Comparison of ENCODE assay signal across 19 mouse cellular contexts in genomic region chr3:30486422-30486821, GRCm38 (mm10).
"Had no signal": no experiment of that assay in that cellular context is flagged by ENCODE, and none has a peak within 500 bp of the region (broad histone marks: within the 10 kb centered on the region; RNA-seq: fewer than 3 reads in every experiment).

No protein-coding gene starts in this region.

- H3K9ac ChIP-seq: lung, embryonic 14.5 days; midbrain, embryonic 12.5 days; neural tube, embryonic 13.5 days; neural tube, embryonic 15.5 days had no signal

- H3K27me3 ChIP-seq: midbrain, embryonic 12.5 days; neural tube, embryonic 13.5 days; neural tube, embryonic 15.5 days had no signal

- H3K9me3 ChIP-seq: midbrain, embryonic 10.5 days; midbrain, embryonic 12.5 days; neural tube, embryonic 13.5 days; neural tube, embryonic 15.5 days had no signal

- H3K4me1 ChIP-seq: neural tube, embryonic 13.5 days; neural tube, embryonic 15.5 days had no signal

- DNase-seq: lung, adult 18-20 months; lung, embryonic 14.5 days; lung, postnatal 10 days; lung, postnatal 4 days; midbrain, embryonic 14.5 days; retina, postnatal 1 day; right cerebral cortex, adult 18-20 months; right cerebral cortex, postnatal 25 days; right cerebral cortex, postnatal 4 days; spleen, adult 18-20 months; thymus, adult 2 months; thymus, postnatal 25 days; thymus, postnatal 4 days had no signal

- H3K36me3 ChIP-seq: neural tube, embryonic 13.5 days; neural tube, embryonic 15.5 days had no signal

- H3K27ac ChIP-seq: midbrain, embryonic 10.5 days; midbrain, embryonic 12.5 days; neural tube, embryonic 13.5 days; neural tube, embryonic 15.5 days had no signal

- H3K4me3 ChIP-seq: midbrain, embryonic 10.5 days; midbrain, embryonic 12.5 days; myocyte; neural tube, embryonic 13.5 days; neural tube, embryonic 15.5 days had no signal

- ATAC-seq: midbrain, embryonic 16.5 days had no signal

- H3K4me2 ChIP-seq: lung, embryonic 14.5 days; midbrain, embryonic 12.5 days; neural tube, embryonic 13.5 days; neural tube, embryonic 15.5 days had no signal
